Mouse (Mus musculus) liver, adult 2 months (tissue): ENCODE data around the gene Itm2c.

Experiments used
- CTCF ChIP-seq: fragments of 200-500 bp; IDR thresholded peaks from 2 replicates; pipeline ENCODE4 v1.5.1; 2011; ENCODE audit warnings: low read depth, low read length, control low read depth
- POLR2A ChIP-seq: fragments of 200-500 bp; IDR thresholded peaks from 2 replicates; pipeline ENCODE4 v1.6.1; 2011; ENCODE audit warnings: low read length, control low read depth; ENCODE audit not compliant: insufficient read depth; ENCODE audit errors: extremely low read depth

DNA sequence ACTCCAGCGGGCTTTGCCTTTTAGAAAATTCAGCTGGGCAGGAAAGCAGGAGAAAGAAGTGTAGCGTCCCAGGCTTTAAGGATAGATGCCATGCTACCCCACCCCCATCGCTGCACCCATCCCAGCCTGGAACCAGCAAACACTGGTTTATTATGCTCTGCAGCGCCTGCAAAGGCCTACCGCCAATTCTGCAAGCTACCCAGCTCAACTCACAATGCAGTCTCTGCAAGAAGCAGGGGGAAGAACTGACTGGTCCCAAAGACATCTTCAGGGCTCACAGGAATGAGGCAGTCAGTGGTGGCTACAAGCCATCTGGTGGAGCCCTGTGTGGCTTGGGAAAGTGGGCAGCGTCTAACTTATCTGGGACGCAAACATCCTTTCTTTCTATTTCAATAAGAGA is 27.6 kb downstream of the Itm2c start:
- no peak for TF ChIP-seq POLR2A
- no peak for TF ChIP-seq CTCF
